Mouse (Mus musculus): ENCODE data around the gene Nr1h2.

Nr1h2 gene

DNA sequence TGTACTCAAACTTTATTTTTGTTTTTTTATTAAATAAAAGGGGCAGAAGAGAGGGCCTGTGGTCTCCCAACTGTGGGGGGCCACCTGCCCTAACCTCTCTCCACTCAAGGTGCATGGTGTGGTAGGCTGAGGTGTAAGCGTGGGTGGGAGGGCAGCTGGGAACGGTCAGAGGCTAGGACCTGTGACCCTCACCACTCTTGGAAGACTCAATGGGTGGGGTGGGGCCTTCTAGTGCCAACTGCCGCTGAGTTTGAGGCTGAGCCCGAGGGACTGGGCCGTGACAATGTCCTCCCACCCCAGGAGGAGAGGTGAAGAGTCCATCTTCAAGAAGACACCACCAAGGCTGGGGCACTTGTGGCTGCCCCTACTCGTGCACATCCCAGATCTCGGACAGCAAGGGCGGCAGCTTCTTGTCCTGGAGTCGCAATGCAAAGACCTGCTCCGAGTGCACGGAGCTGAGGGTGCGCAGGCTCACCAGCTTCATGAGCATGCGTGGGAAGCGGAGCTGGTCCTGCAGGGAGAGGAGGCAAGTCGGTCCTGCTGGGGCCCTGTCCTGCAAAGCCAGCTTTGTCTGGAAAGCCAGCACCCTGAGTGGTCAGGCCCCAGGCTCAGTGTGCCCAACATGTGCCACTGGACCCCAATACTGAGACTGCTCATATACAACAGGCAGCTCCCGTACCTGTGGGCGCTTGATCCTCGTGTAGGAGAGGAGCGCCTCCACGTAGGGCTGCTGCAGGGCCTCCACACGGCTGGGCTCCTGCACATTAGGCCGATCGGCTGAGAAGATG lies 3.9 kb downstream of the Nr1h2 start:
- DNase-seq (ENCODE audit: low spot score in 2 of 2) = peak in 1 of 2 experiments; percentile 64

DNA sequence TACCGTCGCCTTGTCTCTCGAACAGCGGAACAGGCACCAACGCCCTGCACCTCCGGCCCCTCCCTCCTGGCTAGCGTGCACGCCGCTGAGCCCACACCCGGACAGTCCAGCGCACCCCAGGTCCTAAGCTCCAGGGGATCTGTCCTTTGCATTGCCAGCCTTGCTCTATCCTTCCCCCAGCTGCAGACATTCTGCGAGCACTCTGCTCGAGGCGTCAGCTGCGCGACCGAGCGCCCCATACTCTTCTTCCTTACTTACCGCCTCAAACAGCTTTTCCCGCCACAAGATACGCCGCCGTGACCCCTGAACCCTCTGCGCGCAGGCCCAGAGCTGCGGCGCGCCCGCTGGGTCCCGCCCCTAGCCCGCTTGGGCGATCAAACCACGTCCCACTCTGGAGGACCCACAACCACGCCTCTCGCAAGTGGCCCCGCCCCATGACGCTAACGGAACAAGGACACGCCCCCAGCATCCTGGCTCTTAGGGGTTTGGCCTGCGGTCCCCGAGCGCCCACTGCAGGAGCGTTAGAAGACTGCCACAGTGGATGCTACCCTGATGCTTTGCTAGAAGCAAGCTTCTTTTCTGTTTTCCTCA lies 5.2 kb downstream of the Nr1h2 start, which contains the start of gene Pold1:
TSS of gene Pold1 (minus strand) at position 353 of the 591 bp plus-strand sequence.
- peak; percentile 100 for DNase-seq (ENCODE audit: low spot score in 2 of 2)

DNA sequence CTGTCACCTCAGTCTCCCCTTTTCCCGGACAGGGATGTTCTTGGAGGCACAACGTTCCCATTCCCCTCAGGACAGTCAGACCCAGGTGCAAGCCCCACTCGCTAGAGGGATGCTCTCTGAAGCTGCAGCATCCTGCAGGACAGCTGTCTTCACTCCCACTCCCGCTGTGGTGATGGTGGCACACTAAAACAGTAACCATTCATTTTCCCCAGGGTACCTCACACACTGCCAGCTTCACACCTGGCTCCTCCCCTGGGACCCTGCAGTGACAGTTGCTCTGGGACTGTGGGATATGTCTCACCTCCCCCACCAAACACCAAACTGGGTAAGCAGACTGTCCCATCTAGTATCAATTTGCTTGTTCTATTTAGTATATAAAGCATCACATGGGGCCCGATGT lies 6.0 kb downstream of the Nr1h2 start:
- DNase-seq (ENCODE audit: low spot score in 2 of 2) = peak; percentile 44 to 69

DNA sequence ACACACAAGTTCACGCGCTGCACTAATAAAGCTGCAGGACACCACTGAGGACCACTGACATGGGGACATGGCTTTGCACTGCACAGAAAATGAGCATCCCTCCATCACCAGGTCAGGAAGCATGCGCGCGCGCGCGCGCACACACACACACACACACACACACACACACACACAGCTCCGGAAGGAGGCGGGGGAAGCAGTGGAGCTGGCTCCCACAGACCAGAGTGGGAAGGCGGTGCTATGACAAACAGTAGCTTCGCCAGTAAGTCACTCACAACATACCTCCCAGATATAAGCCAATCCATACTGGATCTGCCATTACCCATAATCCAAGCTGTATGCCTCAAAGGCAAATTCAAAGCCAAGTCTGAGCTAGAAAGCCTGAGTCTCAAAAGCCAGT lies 6.7 kb downstream of the Nr1h2 start:
- DNase-seq (ENCODE audit: low spot score in 2 of 2) = no peak

DNA sequence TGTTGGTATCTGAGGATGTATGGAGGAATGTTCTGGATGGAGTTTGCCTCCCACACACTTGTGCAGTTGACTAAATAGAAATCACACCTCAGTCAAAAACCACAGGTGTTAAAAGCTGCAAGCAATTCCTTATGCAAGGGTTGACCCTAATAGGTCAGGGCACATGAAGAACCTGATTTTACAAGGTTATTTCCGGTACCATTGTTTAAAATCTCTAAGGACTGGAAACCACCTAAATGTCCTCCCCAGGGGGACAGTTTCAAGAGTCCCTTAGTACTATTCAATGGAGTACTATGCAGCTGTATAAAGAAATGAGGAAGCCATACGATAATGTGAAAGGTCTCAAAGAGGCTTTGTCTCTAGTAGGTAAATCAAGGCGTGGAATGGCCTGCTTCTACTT lies 7.5 kb downstream of the Nr1h2 start:
- no peak for DNase-seq (ENCODE audit: low spot score in 2 of 2)

DNA sequence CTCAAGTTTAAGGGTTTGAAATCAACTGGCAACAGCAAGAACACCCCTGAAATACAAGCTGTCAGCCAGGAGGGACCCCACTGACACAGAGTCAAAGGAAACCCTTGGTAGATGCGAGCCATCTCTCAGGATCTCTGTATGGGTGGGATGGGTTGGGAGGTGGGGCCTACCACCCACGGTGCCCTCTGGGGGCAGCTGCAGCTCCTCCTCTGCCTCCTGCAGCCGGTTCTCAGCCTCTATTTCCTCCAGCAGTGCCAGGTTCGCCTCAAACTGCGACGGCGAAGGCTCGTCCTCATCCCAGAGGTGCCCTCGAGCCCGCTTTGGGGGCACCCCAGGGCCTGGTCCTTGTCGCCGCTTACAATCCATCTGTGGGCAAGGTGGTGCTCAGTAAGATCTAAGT lies 10.7 kb downstream of the Nr1h2 start:
- DNase-seq (ENCODE audit: low spot score in 2 of 2) = no peak

DNA sequence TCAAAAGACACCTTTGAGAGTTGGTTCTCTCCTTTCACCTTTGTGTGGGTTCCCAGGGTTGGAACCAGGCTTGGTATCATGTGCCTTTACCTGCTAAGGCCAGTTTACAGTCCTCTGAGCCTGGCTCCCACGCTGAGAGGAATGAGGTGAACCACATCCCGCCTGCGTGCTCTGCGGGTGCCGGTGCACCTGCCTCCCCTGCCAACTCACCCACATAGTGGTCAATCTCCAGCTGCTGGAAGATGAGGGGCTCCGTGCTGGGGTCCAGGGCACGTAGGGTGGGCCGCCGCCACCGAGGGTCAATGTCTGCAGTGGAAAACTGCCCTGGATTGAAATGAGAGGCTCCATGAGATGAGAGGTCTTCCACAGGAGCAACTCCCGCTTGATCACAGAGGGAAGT lies 11.2 kb downstream of the Nr1h2 start:
- DNase-seq (ENCODE audit: low spot score in 2 of 2) = no peak

DNA sequence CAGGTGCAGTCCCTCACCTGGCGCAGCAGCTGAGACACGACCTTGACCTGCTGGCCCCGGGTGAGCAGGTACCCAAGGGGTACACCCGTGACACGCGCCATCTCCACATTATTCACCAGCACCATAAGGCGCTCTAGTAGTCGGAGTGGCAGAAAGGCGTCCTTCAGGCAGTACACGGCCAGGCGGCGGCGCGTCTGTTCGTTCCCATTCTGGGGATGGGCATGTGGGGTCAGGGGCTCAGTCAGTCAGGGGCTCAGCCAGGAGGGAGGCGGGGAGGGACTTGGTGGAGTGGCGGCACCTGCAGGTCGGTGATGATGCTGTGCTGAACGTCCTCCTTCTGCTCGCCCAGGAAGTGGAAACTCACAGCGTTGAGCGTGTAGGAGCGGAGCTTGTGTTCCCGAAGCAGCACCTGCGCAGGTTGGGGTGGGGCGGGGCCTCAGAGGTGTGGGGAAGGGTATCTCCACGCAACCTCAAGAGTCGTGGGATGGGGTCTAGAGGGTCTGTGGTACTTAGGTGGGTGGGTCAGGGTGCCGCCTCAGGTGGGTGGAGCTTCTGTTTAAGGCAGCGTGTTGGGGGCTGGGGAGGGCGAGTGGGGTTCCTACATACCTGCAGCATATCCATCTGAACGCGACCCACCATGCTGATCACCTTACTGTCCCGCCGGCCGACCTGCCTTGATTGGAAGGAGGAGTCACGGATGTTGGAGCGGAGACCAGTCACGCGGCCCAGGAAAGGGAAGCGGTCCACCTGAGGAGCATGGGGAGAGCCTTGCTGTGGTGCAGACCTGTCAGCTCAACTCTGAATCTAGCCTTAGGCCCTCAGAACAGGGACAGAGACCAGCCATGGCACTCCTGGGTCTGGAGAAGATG lies 14.8 kb downstream of the Nr1h2 start:
- peak in 1 of 2 experiments; percentile 58 for DNase-seq (ENCODE audit: low spot score in 2 of 2)

DNA sequence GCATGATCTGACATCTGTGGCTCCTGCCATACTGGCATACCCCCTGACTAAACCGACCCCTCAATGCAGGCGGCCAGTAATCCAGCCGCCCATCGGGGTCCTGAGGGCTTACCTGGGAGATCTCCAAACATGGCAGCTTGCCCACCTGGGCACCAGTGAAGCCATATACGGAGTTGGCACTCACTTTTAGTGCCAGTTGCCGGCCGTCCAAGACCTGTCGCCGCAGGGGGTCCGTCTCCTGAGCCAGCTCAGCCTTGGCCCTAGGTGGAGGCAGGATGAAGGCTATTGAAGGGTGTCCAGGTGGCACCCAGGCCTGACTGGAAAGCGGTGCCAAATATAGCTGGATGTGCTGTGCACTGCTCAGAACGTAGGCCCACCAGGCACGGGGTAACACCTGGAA lies 16.3 kb downstream of the Nr1h2 start:
- DNase-seq (ENCODE audit: low spot score in 2 of 2) = no peak

DNA sequence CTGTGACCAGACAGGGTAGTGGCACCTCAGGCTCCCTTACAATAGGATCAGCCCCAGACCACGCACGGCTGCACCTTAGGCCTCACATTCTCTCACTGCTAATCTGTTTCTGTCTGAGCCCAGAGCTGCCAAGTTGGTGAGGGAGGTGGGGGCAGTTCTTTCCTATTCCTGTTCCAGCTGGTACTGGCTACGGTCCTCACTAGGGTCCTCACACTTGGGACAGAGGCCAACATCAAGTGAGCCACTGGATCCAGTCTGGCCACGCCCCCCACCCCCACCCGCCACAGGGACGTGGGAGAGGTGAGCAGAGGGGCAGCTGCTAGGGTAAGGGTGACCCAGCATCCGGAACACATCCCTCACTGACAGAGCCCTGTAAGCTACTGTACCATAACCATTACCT lies 16.7 kb downstream of the Nr1h2 start:
- DNase-seq (ENCODE audit: low spot score in 2 of 2) = no peak

DNA sequence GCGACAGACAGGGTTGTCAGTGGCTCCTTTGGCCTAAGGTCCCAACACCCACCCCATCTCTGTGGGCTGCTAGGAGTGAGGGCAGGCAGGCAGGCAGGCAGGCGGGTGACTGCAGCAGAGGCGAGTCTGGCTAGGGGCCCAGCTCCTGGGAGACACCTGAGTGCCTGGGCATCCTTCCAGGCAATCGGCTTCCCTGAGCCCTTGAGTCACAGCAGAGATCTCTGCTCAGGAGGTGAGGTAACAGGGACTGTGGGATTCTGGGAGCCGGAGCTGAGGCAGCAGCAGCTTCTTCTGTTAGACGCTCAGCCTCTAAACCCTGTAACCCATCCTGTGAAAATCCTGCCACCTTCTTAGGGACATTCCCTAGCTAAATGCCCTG lies 17.2 kb downstream of the Nr1h2 start:
- DNase-seq (ENCODE audit: low spot score in 2 of 2) = no peak

DNA sequence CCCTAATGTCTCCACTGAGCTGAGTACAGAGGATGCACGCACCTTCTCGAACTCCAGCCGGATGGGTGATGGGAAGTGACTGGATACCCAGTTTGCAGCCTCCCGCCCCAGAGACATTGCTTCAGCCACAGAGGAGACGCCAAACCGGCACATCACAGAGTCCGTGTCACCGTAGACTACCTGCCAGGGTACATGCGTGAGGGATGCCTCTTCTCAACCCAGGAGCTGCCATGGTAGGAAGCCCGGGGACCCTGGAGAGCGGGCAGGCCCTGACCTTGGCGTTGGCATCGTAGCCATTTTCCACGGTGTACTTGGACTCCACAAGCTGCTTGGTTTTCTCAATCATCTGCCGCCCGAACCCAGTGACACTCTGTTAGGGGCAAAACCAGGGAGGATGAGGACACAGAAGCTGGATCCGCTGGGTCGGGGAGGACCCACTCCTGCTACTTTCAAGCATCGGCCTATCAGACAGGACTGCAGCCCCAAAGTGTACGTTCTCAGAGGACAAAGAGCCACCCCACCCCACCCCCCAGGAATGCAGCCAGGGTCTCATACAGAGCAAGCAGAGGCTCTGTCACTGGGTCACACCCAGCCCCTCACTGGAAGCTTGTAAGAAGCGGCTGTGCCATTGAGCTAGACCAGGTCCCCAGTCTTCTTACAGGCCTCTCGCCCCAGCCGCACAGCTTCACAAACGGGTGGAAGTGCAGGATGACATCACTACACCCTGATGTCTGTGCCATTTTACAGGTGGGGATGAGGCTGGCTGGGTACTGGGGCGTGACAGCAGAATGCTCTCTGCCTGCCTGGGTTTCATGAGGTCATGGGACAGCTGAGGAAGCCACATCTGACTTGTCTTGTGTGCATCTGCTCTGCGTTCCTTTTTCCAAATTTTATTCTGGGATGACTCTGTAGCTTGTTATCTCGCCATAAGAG lies 17.8 kb downstream of the Nr1h2 start:
- peak in 1 of 2 experiments; percentile 67 for DNase-seq (ENCODE audit: low spot score in 2 of 2)

DNA sequence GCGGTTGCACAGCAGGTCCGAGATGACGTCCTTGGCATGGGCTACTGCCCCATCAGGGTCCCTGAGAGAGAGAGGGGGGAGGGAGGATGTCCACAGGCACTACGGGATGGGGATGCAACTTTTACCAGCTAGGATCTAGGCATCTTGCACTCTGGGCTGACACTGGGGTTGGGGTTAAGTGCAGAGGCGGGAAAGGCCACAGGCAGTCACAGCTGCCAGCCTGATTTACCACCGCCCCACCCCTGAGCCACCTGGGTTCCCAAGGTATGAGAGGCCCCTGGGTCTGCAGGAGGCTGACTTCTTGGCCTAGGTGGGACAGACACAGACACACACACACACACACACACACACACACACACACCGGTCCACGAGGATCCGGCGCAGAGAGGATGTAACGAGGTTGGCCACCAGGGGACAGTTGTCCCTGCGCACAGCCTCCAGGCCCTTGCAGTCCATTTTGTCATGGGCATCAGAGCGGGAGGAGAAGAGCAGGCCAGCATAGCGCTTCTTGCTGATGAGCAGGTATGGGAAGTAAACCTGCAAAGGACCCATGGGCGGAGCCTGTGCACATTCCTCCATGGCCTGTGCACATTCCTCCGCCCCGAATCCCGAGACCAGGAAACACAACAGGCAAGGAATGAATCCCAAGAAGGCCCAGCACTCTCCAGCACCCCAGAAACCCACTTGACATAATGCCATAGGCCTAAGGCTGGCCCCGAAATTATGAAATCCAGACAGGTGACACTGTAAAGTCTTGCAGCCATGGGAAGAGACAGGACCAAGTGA lies 18.9 kb downstream of the Nr1h2 start:
- DNase-seq (ENCODE audit: low spot score in 2 of 2) = peak in 1 of 2 experiments; percentile 66

DNA sequence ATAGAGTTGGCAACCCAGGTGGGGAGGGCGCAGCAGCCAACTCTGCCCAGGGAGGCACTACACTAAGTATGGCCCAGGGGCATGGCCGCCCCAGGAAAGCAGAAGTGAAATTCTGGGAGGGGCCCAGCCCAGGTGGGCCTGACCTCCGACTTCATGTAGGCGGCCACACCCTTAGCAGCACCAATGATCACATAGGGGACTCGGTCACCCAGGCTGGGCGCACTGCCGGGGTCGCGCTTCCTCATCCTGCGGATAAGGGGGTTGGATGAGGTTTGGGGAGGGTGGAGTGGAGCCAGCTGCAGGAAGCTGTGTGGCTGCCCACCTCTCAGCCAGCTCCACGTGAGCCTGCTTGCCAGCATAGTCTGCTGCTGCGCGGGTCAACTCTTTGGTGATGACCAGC lies 19.5 kb downstream of the Nr1h2 start:
- peak; percentile 74 to 78 for DNase-seq (ENCODE audit: low spot score in 2 of 2)

DNA sequence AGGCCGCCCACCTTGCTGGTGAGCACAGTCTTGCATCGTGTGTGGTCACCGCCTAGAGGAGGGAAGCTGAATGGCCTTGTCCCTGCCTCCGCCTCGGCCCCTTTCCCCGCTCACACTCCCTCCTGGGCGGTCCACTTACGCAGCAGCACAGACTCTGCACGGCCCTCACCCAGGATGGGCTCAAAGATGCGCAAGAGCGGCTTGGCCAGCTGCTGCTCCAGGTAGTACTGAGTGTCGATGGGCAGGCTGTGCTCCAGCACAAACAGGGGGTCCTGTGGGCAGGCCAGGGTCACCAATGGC lies 20.1 kb downstream of the Nr1h2 start:
- peak in 1 of 2 experiments; percentile 70 for DNase-seq (ENCODE audit: low spot score in 2 of 2)

DNA sequence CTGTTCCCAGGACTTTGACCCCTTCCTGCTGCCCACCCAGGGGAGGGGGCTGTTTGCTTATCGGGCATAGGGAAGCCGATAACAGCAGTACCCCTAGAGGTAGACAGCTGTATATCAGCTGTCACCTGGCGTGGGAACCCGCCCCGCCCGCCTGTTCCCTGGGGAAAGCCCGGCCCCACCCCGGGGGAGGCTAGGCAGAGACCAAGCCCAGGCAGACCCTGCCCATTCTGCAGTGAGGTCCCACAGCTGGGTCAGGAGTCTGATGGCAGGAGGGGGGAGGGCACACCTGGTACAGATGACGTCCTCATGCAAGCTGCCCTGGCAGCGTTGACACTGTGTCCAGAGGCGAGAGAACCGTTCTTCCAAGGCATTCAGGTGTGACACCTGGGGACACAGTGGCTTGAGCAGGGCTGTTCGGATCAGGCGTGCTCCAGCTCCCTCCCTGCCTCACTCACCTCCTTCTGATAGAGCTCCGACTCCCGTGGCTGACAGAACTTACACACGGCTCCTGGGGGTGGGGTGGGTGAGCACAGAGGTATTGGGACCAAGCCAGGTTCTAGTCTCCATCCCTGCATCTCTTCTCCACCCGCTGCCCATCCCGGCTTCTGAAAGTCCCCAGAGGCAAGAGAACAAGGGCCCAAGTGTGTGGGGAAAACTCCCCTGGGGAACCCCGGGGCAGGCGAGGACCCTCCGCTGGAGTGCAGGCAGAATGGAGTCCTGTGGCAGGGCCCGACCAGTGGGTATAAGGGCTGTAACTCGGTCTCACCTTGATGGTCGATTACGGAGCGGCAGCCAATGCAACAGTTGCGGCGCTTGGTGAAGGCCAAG lies 20.6 kb downstream of the Nr1h2 start:
- DNase-seq (ENCODE audit: low spot score in 2 of 2) = peak; percentile 72 to 80

DNA sequence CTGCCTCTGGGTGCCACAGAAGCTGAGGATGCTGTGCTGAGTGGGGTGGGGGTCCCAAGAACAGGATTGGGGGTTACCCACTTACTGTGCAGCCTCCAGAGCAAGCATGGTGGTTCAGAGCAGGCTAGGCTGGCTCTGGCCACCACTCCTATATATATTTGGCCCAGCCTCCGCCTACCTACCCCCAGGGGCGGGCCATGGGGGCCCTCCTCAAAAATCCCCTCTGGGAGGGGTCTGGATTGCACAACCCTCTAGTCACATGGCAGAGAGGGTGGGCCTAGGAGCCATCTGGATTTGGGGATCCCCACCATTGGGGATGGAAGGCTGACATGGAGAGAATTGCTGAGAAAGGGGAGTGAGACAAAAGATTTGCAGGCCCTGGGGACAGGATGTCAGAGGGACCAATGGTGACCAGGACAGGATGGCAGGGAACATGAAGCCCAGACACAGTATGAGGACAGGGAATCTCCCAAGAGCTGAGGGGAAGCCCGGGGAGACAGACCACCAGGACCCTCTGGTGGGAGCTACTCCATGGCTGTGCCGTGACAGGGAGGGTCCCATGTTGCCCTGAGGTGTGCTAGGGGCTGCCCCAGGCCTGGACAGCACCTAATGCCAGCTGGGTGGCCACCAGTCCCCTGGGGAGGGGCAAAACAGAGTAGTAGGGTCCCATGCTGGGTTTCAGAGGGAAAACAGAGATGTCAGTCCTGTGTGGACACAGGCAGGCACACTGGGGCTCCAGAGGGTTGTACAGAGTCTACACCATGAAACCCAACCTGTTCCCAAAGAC lies 21.6 kb downstream of the Nr1h2 start, which contains the start of gene Spib:
TSS of gene Spib (minus strand) at position 126 of the 787 bp plus-strand sequence.
- DNase-seq (ENCODE audit: low spot score in 2 of 2) = peak; percentile 67 to 79

DNA sequence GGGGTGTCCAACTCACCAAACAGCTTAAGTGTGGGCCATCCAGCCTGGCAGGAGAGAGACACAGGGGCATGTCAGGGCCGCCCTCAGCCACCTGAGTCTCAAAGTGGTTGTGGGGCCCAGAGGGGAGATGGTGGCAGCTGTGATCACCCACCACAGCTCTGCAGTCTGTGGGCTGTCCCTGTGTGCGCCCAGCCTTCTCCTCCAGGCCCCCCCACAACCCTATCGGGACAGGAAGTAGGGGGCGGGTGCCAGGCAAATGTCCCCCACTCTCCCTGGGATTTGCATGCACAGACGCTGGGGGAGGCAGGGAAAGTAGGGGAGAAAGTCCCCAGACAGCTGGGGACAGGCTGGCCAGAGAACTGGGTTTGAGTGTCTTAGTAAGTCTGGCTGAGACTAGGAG lies 22.5 kb downstream of the Nr1h2 start:
- DNase-seq (ENCODE audit: low spot score in 2 of 2) = peak; percentile 66 to 77

DNA sequence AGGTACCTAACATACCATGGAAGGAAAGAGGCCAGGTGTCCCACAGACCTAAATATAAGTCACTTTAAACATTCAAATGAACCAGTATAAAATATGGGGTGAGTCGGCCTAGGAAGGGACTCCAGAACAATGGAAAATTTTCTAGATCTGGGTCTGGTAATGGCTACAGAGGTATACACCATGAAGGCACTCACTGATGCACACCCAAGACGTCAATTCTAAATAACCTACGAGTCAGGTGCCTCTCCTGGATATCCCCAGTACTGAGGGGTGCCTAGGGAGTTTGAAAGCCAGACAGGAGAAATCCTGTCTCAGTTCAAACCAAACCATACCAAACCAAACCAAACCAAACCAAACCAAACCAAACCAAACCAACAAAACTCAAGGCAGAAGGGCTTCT lies 23.2 kb downstream of the Nr1h2 start:
- DNase-seq (ENCODE audit: low spot score in 2 of 2) = no peak

All from spleen, postnatal 4 days (tissue).